Mouse (Mus musculus): ENCODE measurements around the gene Gm11937.

- no peak for TF ChIP-seq CTCF (IDR thresholded peaks at IDR 0.05)
- no peak for TF ChIP-seq EP300 (IDR thresholded peaks at IDR 0.05)
Measured at GRCm38 (mm10) chr11:99620335-99620734, 10.3 kb upstream of the Gm11937 start, which contains the start of gene Gm11562.
